Mouse (Mus musculus): Measurements from ENCODE around the gene Bora. TPM values are rescaled to one million over a fixed set of nuclear protein-coding genes. Genes with fewer than 3 reads are reported as not detected.

Gene Bora
- polyA plus RNA-seq, 1 experiment from 2014 or later = 27.0 TPM

Other genes starting within 250 kb of the Bora start
- gene Rpl36a-ps1, start 51.9 kb upstream of the Bora start, polyA plus RNA-seq (2015; fragmentation: Nextera tagmentation; extraction: Ambion mirVana) = 1.2 and 2.2 TPM in 2 replicates
- gene Mzt1, start 88 bp upstream of the Bora start, polyA plus RNA-seq (2015; fragmentation: Nextera tagmentation; extraction: Ambion mirVana) = 134 and 147 TPM in 2 replicates
- gene Pibf1, start 53.2 kb downstream of the Bora start, polyA plus RNA-seq (2015; fragmentation: Nextera tagmentation; extraction: Ambion mirVana) = 19.7 and 21.2 TPM in 2 replicates
- gene Dis3, start 53.5 kb downstream of the Bora start, polyA plus RNA-seq (2015; fragmentation: Nextera tagmentation; extraction: Ambion mirVana) = 25.9 and 27.7 TPM in 2 replicates